Mouse (Mus musculus): Measurements from ENCODE around the gene Atxn7l1. TPM values are rescaled to one million over a fixed set of nuclear protein-coding genes. Genes with fewer than 3 reads are reported as not detected.

The Atxn7l1 gene
- polyA plus RNA-seq, 1 experiment from 2014 or later, result 16.6 TPM

GRCm38 (mm10) chr12:33245455-33245854 lies 98.0 kb downstream of the Atxn7l1 start:
- Histone ChIP-seq H3K27me3 (replicated peaks) (no peaks in the 10 kb centered on the region), H3K9ac (0 out of 2 replicates have a peak overlapping the region, but pooled peaks have one; percentile 17), H3K27ac (no peak overlapping the region), H3K9me3 (no peaks in the 10 kb centered on the region), H3K36me3 (peaks cover 6% of the 10 kb centered on the region), H3K4me2 (replicated peaks) (no peak overlapping the region), H3K4me3 (no peak overlapping the region), H3K4me1 (peaks cover 58% of the 10 kb centered on the region)
- ATAC-seq (ENCODE audit: low FRiP score, low read depth), result no peak
- WGBS, result 78% methylated on average over 4 of the region's 4 CpGs

- no peak overlapping the region for H3K9ac ChIP-seq
- H3K4me1 ChIP-seq, result peaks cover 56% of the 10 kb centered on the region
- no peaks in the 10 kb centered on the region for H3K9me3 ChIP-seq
- H3K4me3 ChIP-seq, result no peak overlapping the region
- peak; percentile 65 for ATAC-seq (ENCODE audit: low FRiP score, low read depth)
- peaks cover 6% of the 10 kb centered on the region for H3K36me3 ChIP-seq
- no peaks in the 10 kb centered on the region for H3K27me3 ChIP-seq (replicated peaks)
- H3K27ac ChIP-seq, result no peak overlapping the region
- 30% methylated on average over 8 of the region's 8 CpGs for WGBS
- no peak overlapping the region for H3K4me2 ChIP-seq (replicated peaks)
Measured at GRCm38 (mm10) chr12:33246878-33247277, 99.4 kb downstream of the Atxn7l1 start.

- 97% methylated on average over 6 of the region's 6 CpGs for WGBS
- Histone ChIP-seq H3K36me3 (peaks cover 6% of the 10 kb centered on the region), H3K27ac (no peak overlapping the region), H3K4me2 (replicated peaks) (no peak overlapping the region), H3K4me3 (no peak overlapping the region), H3K9me3 (no peaks in the 10 kb centered on the region), H3K9ac (no peak overlapping the region), H3K27me3 (replicated peaks) (no peaks in the 10 kb centered on the region), H3K4me1 (peaks cover 32% of the 10 kb centered on the region)
- no peak for ATAC-seq (ENCODE audit: low FRiP score, low read depth)
Measured at GRCm38 (mm10) chr12:33250197-33250596, 102.7 kb downstream of the Atxn7l1 start.

- 70% methylated on average over 8 of the region's 8 CpGs for WGBS
- no peak for ATAC-seq (ENCODE audit: low FRiP score, low read depth)
- Histone ChIP-seq H3K4me2 (replicated peaks) (no peak overlapping the region), H3K36me3 (peaks cover 6% of the 10 kb centered on the region), H3K27me3 (replicated peaks) (no peaks in the 10 kb centered on the region), H3K9me3 (no peaks in the 10 kb centered on the region), H3K9ac (no peak overlapping the region), H3K4me3 (no peak overlapping the region), H3K27ac (no peak overlapping the region), H3K4me1 (peaks cover 20% of the 10 kb centered on the region)
Measured at GRCm38 (mm10) chr12:33251399-33251798, 103.9 kb downstream of the Atxn7l1 start.

- Histone ChIP-seq H3K27me3 (replicated peaks) (no peaks in the 10 kb centered on the region), H3K36me3 (peaks cover 6% of the 10 kb centered on the region), H3K4me1 (peaks cover 9% of the 10 kb centered on the region; the same call in 1 of the 2 replicates), H3K9me3 (no peaks in the 10 kb centered on the region), H3K27ac (no peak overlapping the region), H3K9ac (no peak overlapping the region), H3K4me3 (no peak overlapping the region), H3K4me2 (replicated peaks) (no peak overlapping the region)
- no peak for ATAC-seq (ENCODE audit: low FRiP score, low read depth)
- WGBS, result 81% methylated on average over 6 of the region's 6 CpGs
Measured at GRCm38 (mm10) chr12:33252621-33253020, 105.1 kb downstream of the Atxn7l1 start.

GRCm38 (mm10) chr12:33253206-33253605 lies 105.7 kb downstream of the Atxn7l1 start:
- Histone ChIP-seq H3K4me2 (replicated peaks) (no peak overlapping the region), H3K36me3 (peaks cover 6% of the 10 kb centered on the region), H3K4me1 (peaks cover 8% of the 10 kb centered on the region; the same call in 1 of the 2 replicates), H3K9me3 (no peaks in the 10 kb centered on the region), H3K27ac (no peak overlapping the region), H3K4me3 (no peak overlapping the region), H3K9ac (no peak overlapping the region), H3K27me3 (replicated peaks) (no peaks in the 10 kb centered on the region)
- ATAC-seq (ENCODE audit: low FRiP score, low read depth), result no peak
- WGBS, result 71% methylated on average over 9 of the region's 9 CpGs

GRCm38 (mm10) chr12:33255256-33255655 lies 107.8 kb downstream of the Atxn7l1 start:
- H3K4me1 ChIP-seq, result peaks cover 3% of the 10 kb centered on the region; the same call in 1 of the 2 replicates
- WGBS, result 90% methylated on average over 2 of the region's 2 CpGs
- peaks cover under 1% of the 10 kb centered on the region; the same call in 1 of the 2 replicates for H3K36me3 ChIP-seq
- H3K9ac ChIP-seq, result no peak overlapping the region
- no peak overlapping the region for H3K4me2 ChIP-seq (replicated peaks)
- H3K27ac ChIP-seq, result no peak overlapping the region
- no peak overlapping the region for H3K4me3 ChIP-seq
- H3K27me3 ChIP-seq (replicated peaks), result no peaks in the 10 kb centered on the region
- no peak for ATAC-seq (ENCODE audit: low FRiP score, low read depth)
- H3K9me3 ChIP-seq, result no peaks in the 10 kb centered on the region

- Histone ChIP-seq H3K27me3 (replicated peaks) (no peaks in the 10 kb centered on the region), H3K4me1 (no peaks in the 10 kb centered on the region; the same call in 1 of the 2 replicates), H3K27ac (no peak overlapping the region), H3K4me3 (no peak overlapping the region), H3K4me2 (replicated peaks) (no peak overlapping the region), H3K9me3 (no peaks in the 10 kb centered on the region), H3K9ac (no peak overlapping the region), H3K36me3 (no peaks in the 10 kb centered on the region)
- no peak for ATAC-seq (ENCODE audit: low FRiP score, low read depth)
- 87% methylated on average over 6 of the region's 6 CpGs for WGBS
Measured at GRCm38 (mm10) chr12:33256426-33256825, 108.9 kb downstream of the Atxn7l1 start.

GRCm38 (mm10) chr12:33258995-33259529 lies 111.6 kb downstream of the Atxn7l1 start:
- Histone ChIP-seq H3K27me3 (replicated peaks) (no peaks in the 10 kb centered on the region), H3K4me3 (no peak overlapping the region), H3K9me3 (no peaks in the 10 kb centered on the region), H3K36me3 (no peaks in the 10 kb centered on the region), H3K4me2 (replicated peaks) (no peak overlapping the region), H3K27ac (no peak overlapping the region), H3K9ac (no peak overlapping the region), H3K4me1 (no peaks in the 10 kb centered on the region)
- ATAC-seq (ENCODE audit: low FRiP score, low read depth), result no peak
- whole genome bisulfite sequencing, result 90% methylated on average over 5 of the region's 5 CpGs

- ATAC-seq (ENCODE audit: low FRiP score, low read depth), result no peak
- 88% methylated on average over 7 of the region's 7 CpGs for WGBS
- H3K27ac ChIP-seq, result no peak overlapping the region
Measured at GRCm38 (mm10) chr12:33260575-33260974, 113.1 kb downstream of the Atxn7l1 start.

GRCm38 (mm10) chr12:33265877-33266276 lies 118.4 kb downstream of the Atxn7l1 start:
- Histone ChIP-seq H3K9ac (no peak overlapping the region), H3K4me3 (no peak overlapping the region), H3K27me3 (replicated peaks) (no peaks in the 10 kb centered on the region), H3K4me1 (no peaks in the 10 kb centered on the region), H3K9me3 (no peaks in the 10 kb centered on the region), H3K36me3 (no peaks in the 10 kb centered on the region), H3K27ac (no peak overlapping the region), H3K4me2 (replicated peaks) (no peak overlapping the region)
- no peak for ATAC-seq (ENCODE audit: low FRiP score, low read depth)
- WGBS, result 88% methylated on average over 11 of the region's 11 CpGs

More at GRCm38 (mm10) chr12:33260575-33260974, 113.1 kb downstream of the Atxn7l1 start:
- no peak overlapping the region for H3K4me3 ChIP-seq
- no peak overlapping the region for H3K9ac ChIP-seq
- H3K4me2 ChIP-seq (replicated peaks), result no peak overlapping the region
- H3K27me3 ChIP-seq (replicated peaks), result no peaks in the 10 kb centered on the region
- no peaks in the 10 kb centered on the region for H3K9me3 ChIP-seq
- H3K4me1 ChIP-seq, result no peaks in the 10 kb centered on the region
- no peaks in the 10 kb centered on the region for H3K36me3 ChIP-seq

GRCm38 (mm10) chr12:33267965-33268364 lies 120.5 kb downstream of the Atxn7l1 start:
- Histone ChIP-seq H3K36me3 (no peaks in the 10 kb centered on the region), H3K9ac (no peak overlapping the region), H3K27me3 (replicated peaks) (no peaks in the 10 kb centered on the region), H3K27ac (no peak overlapping the region), H3K4me1 (no peaks in the 10 kb centered on the region), H3K9me3 (no peaks in the 10 kb centered on the region), H3K4me2 (replicated peaks) (no peak overlapping the region), H3K4me3 (no peak overlapping the region)
- ATAC-seq (ENCODE audit: low FRiP score, low read depth), result no peak
- WGBS, result 61% methylated on average over 4 of the region's 4 CpGs

- ATAC-seq (ENCODE audit: low FRiP score, low read depth), result no peak
- H3K4me1 ChIP-seq, result no peaks in the 10 kb centered on the region
- no peaks in the 10 kb centered on the region for H3K27me3 ChIP-seq (replicated peaks)
- no peaks in the 10 kb centered on the region for H3K36me3 ChIP-seq
- H3K9me3 ChIP-seq, result no peaks in the 10 kb centered on the region
- no peak overlapping the region for H3K27ac ChIP-seq
- no peak overlapping the region for H3K9ac ChIP-seq
- WGBS, result 70% methylated on average over 5 of the region's 5 CpGs
- H3K4me2 ChIP-seq (replicated peaks), result no peak overlapping the region
- no peak overlapping the region for H3K4me3 ChIP-seq
Measured at GRCm38 (mm10) chr12:33269743-33270142, 122.2 kb downstream of the Atxn7l1 start.

Measured in neural tube, embryonic 12.5 days (tissue).